ENCODE assay signal across 12 mouse cellular contexts in genomic region chr2:102598911-102599721, GRCm38 (mm10). TPM values are rescaled to one million over a fixed set of nuclear protein-coding genes. Genes with fewer than 3 reads are reported as not detected.
A peak's percentile ranks its signal among the peaks of the same experiment; 100 is the strongest.
DNase-seq lines count a peak whose midpoint lies in the region; ATAC-seq lines count a peak whose summit lies in the region.
"Had no signal": no experiment of that assay in that cellular context is flagged by ENCODE, and none has a peak within 500 bp of the region (broad histone marks: within the 10 kb centered on the region; RNA-seq: fewer than 3 reads in every experiment).

No protein-coding gene starts in this region.

- H3K4me2 ChIP-seq in kidney, embryonic 16.5 days (replicated peaks; ENCODE audit: low read depth, low read length): no peak overlapping the region

- intact Hi-C loops in heart, postnatal 36 days (cut with DNase I): loop anchor here (10.0 kb wide), 1 partner anchor 206 kb away; no protein-coding TSS in a partner anchor

- 0 out of 2 replicates have a peak, but pooled peaks cover 4% of the 10 kb centered on the region for H3K27me3 ChIP-seq in heart, embryonic 10.5 days (ENCODE audit: insufficient read depth, poor library complexity, severe bottlenecking)
- H3K27me3 ChIP-seq in kidney, embryonic 16.5 days (ENCODE audit: insufficient read depth, low read length): no peaks in the 10 kb centered on the region

- H3K9me3 ChIP-seq in heart, embryonic 10.5 days: no peaks in the 10 kb centered on the region
- no peaks in the 10 kb centered on the region for H3K9me3 ChIP-seq in kidney, embryonic 16.5 days (ENCODE audit: low read length)

- H3K4me3 ChIP-seq in heart, embryonic 10.5 days: peak overlapping the region; percentile 32
- H3K4me3 ChIP-seq in kidney, embryonic 16.5 days (ENCODE audit: low read length): no peak overlapping the region

- no peak for DNase-seq in heart, embryonic 10.5 days (ENCODE audit: low spot score)
- no peak for DNase-seq in heart, postnatal 36 days
- peak; percentile 40 to 70 for DNase-seq in frontal cortex, postnatal 10 days (ENCODE audit: low spot score in 2 of 2)
- peak; percentile 77 to 86 for DNase-seq in left cerebral cortex, adult 18-20 months (ENCODE audit: low spot score in 2 of 2)
- peak; percentile 34 for DNase-seq in retina, postnatal 1 day
- no peak for DNase-seq in lung, postnatal 36 days
- DNase-seq in adrenal gland, postnatal 4 days (ENCODE audit: low spot score in 2 of 2): no peak
- DNase-seq: adrenal gland, adult 2 months; gastrocnemius, postnatal 25 days; thymus, postnatal 36 days had no signal

- no peaks in the 10 kb centered on the region for H3K36me3 ChIP-seq in heart, embryonic 10.5 days
- no peaks in the 10 kb centered on the region for H3K36me3 ChIP-seq in kidney, embryonic 16.5 days (ENCODE audit: insufficient read depth, low read length)

- no peak overlapping the region for H3K27ac ChIP-seq in heart, embryonic 10.5 days
- no peak overlapping the region for H3K27ac ChIP-seq in kidney, embryonic 16.5 days (ENCODE audit: low read length)

- peaks cover 9% of the 10 kb centered on the region for H3K4me1 ChIP-seq in heart, embryonic 10.5 days
- H3K4me1 ChIP-seq in kidney, embryonic 16.5 days (ENCODE audit: insufficient read depth, low read length): no peaks in the 10 kb centered on the region

- H3K9ac ChIP-seq in kidney, embryonic 16.5 days (replicated peaks; ENCODE audit: low read length): no peak overlapping the region

- ATAC-seq in kidney, embryonic 16.5 days (ENCODE audit: low FRiP score, low TSS enrichment): no peak

- 27% methylated on average over 2 of the region's 2 CpGs for WGBS in heart, embryonic 10.5 days
- WGBS in kidney, embryonic 16.5 days: 40% methylated on average over 2 of the region's 2 CpGs

RNA-seq across cellular contexts. Expression of gene Pamr1, which starts 49.3 kb away (rescaled TPM):
- polyA plus RNA-seq in heart, embryonic 10.5 days (2016; fragmentation: Nextera tagmentation; extraction: Ambion mirVana): 0.64 and 1.9 TPM in 2 replicates
- 1 to 10 TPM; 1.6 to 2.3 TPM for total RNA-seq in heart, postnatal 36 days (2021)
- total RNA-seq in left cerebral cortex, adult 18-20 months (2021): 10 to 100 TPM; 42.7 to 50.1 TPM
- 10 to 100 TPM in 1 of 2 experiments, 1 to 10 TPM in 1; 8.5 to 11.9 TPM for total RNA-seq in adrenal gland, postnatal 4 days (2021)
- polyA plus RNA-seq in kidney, embryonic 16.5 days (2015; fragmentation: Nextera tagmentation; extraction: Ambion mirVana): 31.2 and 34.1 TPM in 2 replicates

RNA-seq across cellular contexts. Expression of gene Slc1a2, which starts 59.3 kb away (rescaled TPM):
- polyA plus RNA-seq in heart, embryonic 10.5 days (2016; fragmentation: Nextera tagmentation; extraction: Ambion mirVana): 0.21 and 0.40 TPM in 2 replicates
- under 1 TPM; 0.03 to 0.08 TPM for total RNA-seq in heart, postnatal 36 days (2021)
- 1,000 to 10,000 TPM; 1,523 to 1,534 TPM for total RNA-seq in left cerebral cortex, adult 18-20 months (2021)
- 1 to 10 TPM in 1 of 2 experiments, under 1 TPM in 1; 0.45 to 1.6 TPM for total RNA-seq in adrenal gland, postnatal 4 days (2021)
- 0.12 and 0.13 TPM in 2 replicates for polyA plus RNA-seq in kidney, embryonic 16.5 days (2015; fragmentation: Nextera tagmentation; extraction: Ambion mirVana)
- total RNA-seq: monocyte, adult 5-6 weeks had no signal

Comparison
In these comparisons a context has a peak if more than half of its experiments do, and no peak if none do; other contexts are left out.
1. DNase-seq: peak in frontal cortex, postnatal 10 days (2 of 2), left cerebral cortex, adult 18-20 months (2 of 2) and retina, postnatal 1 day (single experiment); none in heart, embryonic 10.5 days (single experiment), heart, postnatal 36 days (0 of 2), lung, postnatal 36 days (single experiment) and adrenal gland, postnatal 4 days (0 of 2).
2. RNA of gene Slc1a2, which starts 59.3 kb away (total RNA-seq): 1,523 to 1,534 TPM in left cerebral cortex, adult 18-20 months; 0.45 to 1.6 TPM in adrenal gland, postnatal 4 days and 0.03 to 0.08 TPM in heart, postnatal 36 days; every median in the first group is over 100 times any median in the second.